8 mouse cellular contexts compared by ENCODE assay signal in genomic region chr12:8884426-8885145, GRCm38 (mm10). TPM values are rescaled to one million over a fixed set of nuclear protein-coding genes. Genes with fewer than 3 reads are reported as not detected.
DNase-seq lines count a peak whose midpoint lies in the region; ATAC-seq lines count a peak whose summit lies in the region.

No protein-coding gene starts in this region.

- H3K4me3 ChIP-seq in embryonic facial prominence, embryonic 13.5 days = no peak overlapping the region
- no peak overlapping the region for H3K4me3 ChIP-seq in hindbrain, embryonic 14.5 days (replicated peaks; ENCODE audit: low read length)
- H3K4me3 ChIP-seq in neural tube, embryonic 15.5 days (replicated peaks) = no peak overlapping the region

- DNase-seq in kidney, postnatal 14 days = peak; percentile 36
- DNase-seq in kidney, adult 11 months = no peak
- DNase-seq in hindbrain, embryonic 14.5 days (ENCODE audit: low spot score) = no peak
- no peak for DNase-seq in layer of hippocampus, adult 11-12 months (ENCODE audit: low spot score)
- no peak for DNase-seq in right cerebral cortex, adult 2 months (ENCODE audit: low spot score in 2 of 2)
- DNase-seq in right cerebral cortex, postnatal 4 days = no peak

- no peaks in the 10 kb centered on the region for H3K9me3 ChIP-seq in embryonic facial prominence, embryonic 13.5 days
- no peaks in the 10 kb centered on the region for H3K9me3 ChIP-seq in hindbrain, embryonic 14.5 days (ENCODE audit: control insufficient read depth, low read length)
- no peaks in the 10 kb centered on the region for H3K9me3 ChIP-seq in neural tube, embryonic 15.5 days (replicated peaks)

- H3K27ac ChIP-seq in embryonic facial prominence, embryonic 13.5 days = peak overlapping the region; percentile 79
- H3K27ac ChIP-seq in hindbrain, embryonic 14.5 days = no peak overlapping the region
- no peak overlapping the region for H3K27ac ChIP-seq in neural tube, embryonic 15.5 days (replicated peaks)

- peak; percentile 68; the same call in 1 of the 2 replicates for ATAC-seq in embryonic facial prominence, embryonic 13.5 days (ENCODE audit: insufficient number of reproducible peaks, insufficient read depth, low FRiP score, low TSS enrichment, low read depth)
- peak; percentile 72; the same call in 1 of the 2 replicates for ATAC-seq in hindbrain, embryonic 14.5 days (ENCODE audit: low FRiP score)
- peak; percentile 25; the same call in 1 of the 2 replicates for ATAC-seq in neural tube, embryonic 15.5 days (ENCODE audit: low FRiP score)

- 0 out of 2 replicates have a peak overlapping the region, but pooled peaks have one; percentile 41 for H3K9ac ChIP-seq in embryonic facial prominence, embryonic 13.5 days
- H3K9ac ChIP-seq in hindbrain, embryonic 14.5 days = no peak overlapping the region
- no peak overlapping the region for H3K9ac ChIP-seq in neural tube, embryonic 15.5 days (replicated peaks)

- H3K27me3 ChIP-seq in embryonic facial prominence, embryonic 13.5 days = no peaks in the 10 kb centered on the region
- H3K27me3 ChIP-seq in hindbrain, embryonic 14.5 days (ENCODE audit: control insufficient read depth, insufficient read depth, low read length) = no peaks in the 10 kb centered on the region
- H3K27me3 ChIP-seq in neural tube, embryonic 15.5 days (replicated peaks) = no peaks in the 10 kb centered on the region

- H3K4me2 ChIP-seq in embryonic facial prominence, embryonic 13.5 days = peak overlapping the region; percentile 44
- H3K4me2 ChIP-seq in hindbrain, embryonic 14.5 days (replicated peaks) = 0 out of 2 replicates have a peak overlapping the region, but pooled peaks have one; percentile 30
- H3K4me2 ChIP-seq in neural tube, embryonic 15.5 days = peak overlapping the region; percentile 36

- 25% methylated on average over 13 of the region's 13 CpGs for WGBS in embryonic facial prominence, embryonic 13.5 days
- 17% methylated on average over 13 of the region's 13 CpGs for WGBS in hindbrain, embryonic 14.5 days
- WGBS in neural tube, embryonic 15.5 days = 25% methylated on average over 13 of the region's 13 CpGs

- H3K36me3 ChIP-seq in embryonic facial prominence, embryonic 13.5 days = no peaks in the 10 kb centered on the region
- no peaks in the 10 kb centered on the region for H3K36me3 ChIP-seq in hindbrain, embryonic 14.5 days (replicated peaks; ENCODE audit: control insufficient read depth, insufficient read depth)
- no peaks in the 10 kb centered on the region for H3K36me3 ChIP-seq in neural tube, embryonic 15.5 days

- H3K4me1 ChIP-seq in embryonic facial prominence, embryonic 13.5 days = peaks cover 26% of the 10 kb centered on the region
- peaks cover 8% of the 10 kb centered on the region; the same call in 1 of the 2 replicates for H3K4me1 ChIP-seq in hindbrain, embryonic 14.5 days (replicated peaks; ENCODE audit: control insufficient read depth, insufficient read depth, low read length)
- H3K4me1 ChIP-seq in neural tube, embryonic 15.5 days = peaks cover 7% of the 10 kb centered on the region; the same call in 1 of the 2 replicates

RNA-seq across cellular contexts. Expression of gene Laptm4a, which starts 36.9 kb away (rescaled TPM):
- polyA plus RNA-seq in embryonic facial prominence, embryonic 13.5 days (2015; fragmentation: Nextera tagmentation; extraction: Ambion mirVana) = 384 and 457 TPM in 2 replicates
- polyA plus RNA-seq in hindbrain, embryonic 14.5 days (2014; fragmentation: Nextera tagmentation; extraction: Ambion mirVana) = 173 and 189 TPM in 2 replicates
- polyA plus RNA-seq in neural tube, embryonic 15.5 days (2015; fragmentation: Nextera tagmentation; extraction: Ambion mirVana) = 197 and 217 TPM in 2 replicates
